31 mouse cellular contexts compared by ENCODE assay signal in genomic region chr16:74084188-74084587, GRCm38 (mm10).
"Had no signal": no experiment of that assay in that cellular context is flagged by ENCODE, and none has a peak within 500 bp of the region (broad histone marks: within the 10 kb centered on the region; RNA-seq: fewer than 3 reads in every experiment).

No protein-coding gene starts in this region.

- H3K4me1 ChIP-seq: heart, embryonic 12.5 days; heart, embryonic 13.5 days; heart, embryonic 15.5 days; hindbrain, embryonic 10.5 days; hindbrain, embryonic 12.5 days; hindbrain, embryonic 13.5 days; hindbrain, embryonic 15.5 days; intestine, embryonic 15.5 days; kidney, embryonic 15.5 days had no signal

- H3K9me3 ChIP-seq: heart, embryonic 12.5 days; heart, embryonic 13.5 days; heart, embryonic 15.5 days; hindbrain, embryonic 10.5 days; hindbrain, embryonic 12.5 days; hindbrain, embryonic 13.5 days; hindbrain, embryonic 15.5 days; intestine, embryonic 15.5 days; kidney, embryonic 15.5 days had no signal

- H3K4me3 ChIP-seq: heart, embryonic 12.5 days; heart, embryonic 13.5 days; heart, embryonic 15.5 days; hindbrain, embryonic 10.5 days; hindbrain, embryonic 12.5 days; hindbrain, embryonic 13.5 days; hindbrain, embryonic 15.5 days; intestine, embryonic 15.5 days; kidney, embryonic 15.5 days; layer of hippocampus, adult 2 months; left cerebral cortex, adult 2 months had no signal

- H3K36me3 ChIP-seq: heart, embryonic 12.5 days; heart, embryonic 13.5 days; heart, embryonic 15.5 days; hindbrain, embryonic 10.5 days; hindbrain, embryonic 12.5 days; hindbrain, embryonic 13.5 days; hindbrain, embryonic 15.5 days; intestine, embryonic 15.5 days; kidney, embryonic 15.5 days had no signal

- H3K27me3 ChIP-seq: heart, embryonic 12.5 days; heart, embryonic 13.5 days; heart, embryonic 15.5 days; hindbrain, embryonic 12.5 days; hindbrain, embryonic 13.5 days; hindbrain, embryonic 15.5 days; intestine, embryonic 15.5 days; kidney, embryonic 15.5 days had no signal

- H3K9ac ChIP-seq: heart, embryonic 12.5 days; heart, embryonic 13.5 days; heart, embryonic 15.5 days; hindbrain, embryonic 12.5 days; hindbrain, embryonic 13.5 days; hindbrain, embryonic 14.5 days; hindbrain, embryonic 15.5 days; intestine, embryonic 15.5 days; kidney, embryonic 15.5 days had no signal

- DNase-seq: heart, postnatal 10 days; heart, postnatal 14 days; heart, postnatal 36 days; heart, postnatal 4 days; kidney, adult 11 months; kidney, adult 18-20 months; kidney, adult 2 months; kidney, adult 8-10 months; kidney, adult 9 months; kidney, postnatal 10 days; kidney, postnatal 14 days; kidney, postnatal 25 days; kidney, postnatal 36 days; kidney, postnatal 4 days; layer of hippocampus, adult 9-11 months; layer of hippocampus, postnatal 36 days had no signal

- H3K4me2 ChIP-seq: heart, embryonic 11.5 days; heart, embryonic 12.5 days; heart, embryonic 13.5 days; heart, embryonic 15.5 days; hindbrain, embryonic 12.5 days; hindbrain, embryonic 13.5 days; hindbrain, embryonic 14.5 days; hindbrain, embryonic 15.5 days; intestine, embryonic 15.5 days; kidney, embryonic 15.5 days had no signal

- H3K27ac ChIP-seq: heart, embryonic 13.5 days; heart, embryonic 15.5 days; hindbrain, embryonic 10.5 days; hindbrain, embryonic 12.5 days; hindbrain, embryonic 14.5 days; hindbrain, postnatal 0 days; intestine, embryonic 15.5 days; kidney, embryonic 15.5 days; kidney, postnatal 0 days; layer of hippocampus, adult 2 months; left cerebral cortex, adult 2 months had no signal
